ENCODE assay signal across 36 mouse cellular contexts in genomic region chr9:110914631-110915236, GRCm38 (mm10). TPM values are rescaled to one million over a fixed set of nuclear protein-coding genes. Genes with fewer than 3 reads are reported as not detected.
DNase-seq lines count a peak whose midpoint lies in the region; ATAC-seq and TF ChIP-seq lines count a peak whose summit lies in the region.
"Had no signal": no experiment of that assay in that cellular context is flagged by ENCODE, and none has a peak within 500 bp of the region (broad histone marks: within the 10 kb centered on the region; RNA-seq: fewer than 3 reads in every experiment).

No protein-coding gene starts in this region.

- no peak overlapping the region for H3K27ac ChIP-seq in heart, embryonic 14.5 days (replicated peaks in 1 of 2; ENCODE audit: control insufficient read depth in 1 of 2, insufficient read depth in 1 of 2, low read depth in 2 of 2, low read length in 2 of 2)
- H3K27ac ChIP-seq in heart, adult 2 months, result no peak overlapping the region
- H3K27ac ChIP-seq in thymus, adult 2 months (ENCODE audit: control insufficient read depth, insufficient read depth, low read length), result peak overlapping the region; percentile 84
- H3K27ac ChIP-seq in ES-E14 (ENCODE audit: insufficient read depth, low read depth, low read length, poor library complexity, severe bottlenecking), result no peak overlapping the region
- H3K27ac ChIP-seq: forebrain, embryonic 10.5 days; hindbrain, embryonic 13.5 days; left cerebral cortex, adult 2 months; limb, embryonic 15.5 days; liver, embryonic 14.5 days; neural tube, embryonic 15.5 days had no signal

- H3K4me2 ChIP-seq in heart, embryonic 14.5 days (ENCODE audit: low read length), result peak overlapping the region; percentile 25; the same call in 1 of the 2 replicates
- H3K4me2 ChIP-seq: hindbrain, embryonic 13.5 days; limb, embryonic 15.5 days; lung, embryonic 14.5 days; neural tube, embryonic 15.5 days had no signal

- intact Hi-C loops in heart, adult 2 months (cut with DNase I), result no loop called here
- intact Hi-C loops in left cerebral cortex, postnatal 14 days (cut with DNase I), result no loop called here

- no peak for TF ChIP-seq EP300 in heart, adult 2 months (IDR thresholded peaks at IDR 0.05; ENCODE audit: insufficient read depth, low read depth, low read length)

- WGBS in heart, embryonic 14.5 days, result 46% methylated on average over 21 of the region's 21 CpGs
- 60% methylated on average over 21 of the region's 21 CpGs for WGBS in heart, adult 2 months
- 86% methylated on average over 21 of the region's 21 CpGs for WGBS in thymus, adult 2 months

- no peak for TF ChIP-seq POLR2A in heart, adult 2 months (IDR thresholded peaks at IDR 0.05; ENCODE audit: insufficient read depth, low read depth, low read length)
- TF ChIP-seq POLR2A in thymus, adult 2 months (IDR thresholded peaks at IDR 0.05; ENCODE audit: control insufficient read depth, extremely low read depth, insufficient read depth, low read length, poor library complexity), result no peak

- H3K4me1 ChIP-seq in heart, embryonic 14.5 days (ENCODE audit: control insufficient read depth in 2 of 2, insufficient read depth in 2 of 2, low read length in 2 of 2), result no peaks in the 10 kb centered on the region; a peak in 1 of 4 replicates
- H3K4me1 ChIP-seq in heart, adult 2 months (ENCODE audit: control insufficient read depth, insufficient read depth, low read length), result no peaks in the 10 kb centered on the region
- H3K4me1 ChIP-seq in thymus, adult 2 months (replicated peaks; ENCODE audit: control insufficient read depth, insufficient read depth, low read length), result peaks cover 57% of the 10 kb centered on the region
- H3K4me1 ChIP-seq in ES-E14 (ENCODE audit: control insufficient read depth in 2 of 2, insufficient read depth in 2 of 2, low read length in 2 of 2, poor library complexity in 1 of 2), result peaks cover 3 to 6% of the 10 kb centered on the region in 2 experiments; a peak in 3 of 4 replicates
- H3K4me1 ChIP-seq: hindbrain, embryonic 13.5 days; limb, embryonic 15.5 days; neural tube, embryonic 15.5 days had no signal

- H3K27me3 ChIP-seq in heart, embryonic 14.5 days (ENCODE audit: control insufficient read depth, insufficient read depth, low read length), result no peaks in the 10 kb centered on the region
- H3K27me3 ChIP-seq in heart, adult 2 months (ENCODE audit: control insufficient read depth, insufficient read depth, low read length), result no peaks in the 10 kb centered on the region
- H3K27me3 ChIP-seq in thymus, adult 2 months (ENCODE audit: control insufficient read depth, insufficient read depth, low read length), result no peaks in the 10 kb centered on the region
- H3K27me3 ChIP-seq: CH12.LX; hindbrain, embryonic 13.5 days; limb, embryonic 15.5 days; neural tube, embryonic 15.5 days had no signal

- ATAC-seq in heart, embryonic 14.5 days (ENCODE audit: insufficient number of reproducible peaks, insufficient read depth, low FRiP score, low read depth), result no peak
- ATAC-seq: forebrain, embryonic 16.5 days; inflammation-experienced regulatory T-cells, adult 6 months had no signal

- no peak for TF ChIP-seq CTCF in heart, adult 2 months (IDR thresholded peaks at IDR 0.05)
- no peak for TF ChIP-seq CTCF in thymus, adult 2 months (IDR thresholded peaks at IDR 0.05; ENCODE audit: borderline replicate concordance, control insufficient read depth, extremely low read depth, insufficient read depth, low read length, poor library complexity)

- no peaks in the 10 kb centered on the region for H3K36me3 ChIP-seq in heart, embryonic 14.5 days (ENCODE audit: control insufficient read depth, insufficient read depth, low read length)
- no peaks in the 10 kb centered on the region for H3K36me3 ChIP-seq in heart, adult 2 months (ENCODE audit: control insufficient read depth, insufficient read depth, low read length)
- no peaks in the 10 kb centered on the region for H3K36me3 ChIP-seq in thymus, adult 2 months (ENCODE audit: control insufficient read depth, insufficient read depth, low read length)
- no peaks in the 10 kb centered on the region for H3K36me3 ChIP-seq in ES-E14 (ENCODE audit: control insufficient read depth, insufficient read depth, low read length, poor library complexity, severe bottlenecking)
- H3K36me3 ChIP-seq: forebrain, embryonic 10.5 days; hindbrain, embryonic 13.5 days; limb, embryonic 15.5 days; neural tube, embryonic 15.5 days had no signal

- no peak for DNase-seq in heart, adult 2 months
- peak; percentile 16 for DNase-seq in thymus, adult 2 months
- no peak for DNase-seq in thymus, postnatal 0 days (ENCODE audit: low spot score)
- no peak for DNase-seq in ES-E14 (ENCODE audit: low read depth, low spot score)
- no peak for DNase-seq in ovary, postnatal 10 days (ENCODE audit: low spot score)
- DNase-seq in left cerebral cortex, postnatal 14 days (ENCODE audit: low spot score in 2 of 2), result no peak
- DNase-seq: adrenal gland, postnatal 36 days; B cell, adult 2 months; cerebellum, adult 11 months; cerebellum, postnatal 10 days; gastrocnemius, postnatal 36 days; heart, postnatal 14 days; kidney, adult 18-20 months; kidney, postnatal 4 days; left cerebral cortex, postnatal 4 days; lung, embryonic 14.5 days; midbrain, embryonic 14.5 days had no signal

- H3K4me3 ChIP-seq in heart, embryonic 14.5 days (ENCODE audit: control insufficient read depth in 1 of 2, insufficient read depth in 1 of 2, low read depth in 1 of 2, low read length in 2 of 2), result no peak overlapping the region
- no peak overlapping the region for H3K4me3 ChIP-seq in heart, adult 2 months
- H3K4me3 ChIP-seq in thymus, adult 2 months (ENCODE audit: control insufficient read depth, insufficient read depth, low read length), result no peak overlapping the region
- H3K4me3 ChIP-seq in ES-E14 (ENCODE audit: insufficient read depth in 1 of 2, low read depth in 1 of 2, low read length in 2 of 2, poor library complexity in 1 of 2, severe bottlenecking in 1 of 2), result peak overlapping the region; percentile 41 to 51
- H3K4me3 ChIP-seq: forebrain, embryonic 10.5 days; hindbrain, embryonic 13.5 days; left cerebral cortex, adult 2 months; limb, embryonic 15.5 days; myocyte; neural tube, embryonic 15.5 days had no signal

- H3K9me3 ChIP-seq in heart, embryonic 14.5 days (ENCODE audit: control insufficient read depth, low read length), result no peaks in the 10 kb centered on the region
- H3K9me3 ChIP-seq in ES-E14 (ENCODE audit: control insufficient read depth, insufficient read depth, low read depth, low read length), result no peaks in the 10 kb centered on the region
- H3K9me3 ChIP-seq: forebrain, embryonic 10.5 days; hindbrain, embryonic 13.5 days; limb, embryonic 15.5 days; neural tube, embryonic 15.5 days had no signal

- no peak overlapping the region for H3K9ac ChIP-seq in heart, embryonic 14.5 days (ENCODE audit: low read length)
- no peak overlapping the region for H3K9ac ChIP-seq in heart, adult 2 months (ENCODE audit: low read depth, low read length)
- H3K9ac ChIP-seq in ES-E14 (ENCODE audit: insufficient read depth, low read depth, low read length, poor library complexity, severe bottlenecking), result peak overlapping the region; percentile 26; the same call in 1 of the 2 replicates
- H3K9ac ChIP-seq: hindbrain, embryonic 13.5 days; limb, embryonic 15.5 days; liver, embryonic 14.5 days; lung, embryonic 14.5 days; neural tube, embryonic 15.5 days had no signal

- in situ Hi-C loops in ES-E14 (cut with MboI; ENCODE audit: low sequenced_read_pairs in 2 of 2, unreplicated experiment in 2 of 2), result no loop called here

- no peaks in the 10 kb centered on the region for H3K79me2 ChIP-seq in heart, adult 2 months (replicated peaks; ENCODE audit: control insufficient read depth, insufficient read depth, low read length)

TF ChIP-seq in ES-E14, 5 proteins besides CTCF, POLR2A, EP300 and RAD21 (continues in another document):
- no peak for TF ChIP-seq HCFC1 (IDR thresholded peaks at IDR 0.05; ENCODE audit: borderline replicate concordance, insufficient read depth, low read length)

RNA-seq across cellular contexts. Expression of gene Fam240a, which starts 1.9 kb away (rescaled TPM):
- polyA plus RNA-seq in heart, embryonic 14.5 days (2014; fragmentation: Nextera tagmentation; extraction: Ambion mirVana), result not detected in 2 replicates
- not detected for total RNA-seq in heart, adult 2 months (2021)
- polyA plus RNA-seq in heart, adult 2 months (2012; rRNA removed), result not detected in 2 replicates
- polyA plus RNA-seq in thymus, adult 2 months (2012; rRNA removed), result 0.74 and 1.7 TPM in 2 replicates
- polyA plus RNA-seq in thymus, postnatal 0 days (2015; fragmentation: Nextera tagmentation; extraction: Ambion mirVana), result 0.67 and 0.82 TPM in 2 replicates
- total RNA-seq in ES-E14 (2012; rRNA removed), result 1.0 TPM in 1 of 2 replicates, not detected in the other
- not detected for total RNA-seq in left cerebral cortex, postnatal 14 days (2021)
- total RNA-seq: adrenal gland, adult 18-20 months; adrenal gland, postnatal 36 days; CH12.LX; heart, adult 8-10 months; heart, postnatal 14 days; layer of hippocampus, postnatal 10 days; left cerebral cortex, adult 2 months; left cerebral cortex, postnatal 4 days; megakaryocyte, adult 5-6 weeks had no signal
- polyA plus RNA-seq: embryonic facial prominence, embryonic 11.5 days; forebrain, embryonic 10.5 days; forebrain, embryonic 16.5 days; hindbrain, embryonic 13.5 days; inflammation-experienced regulatory T-cells, adult 6 months; kidney, embryonic 16.5 days; limb, embryonic 15.5 days; liver, embryonic 14.5 days; lung, embryonic 14.5 days; midbrain, embryonic 14.5 days; myocyte; neural tube, embryonic 15.5 days; small intestine, adult 2 months; stomach, embryonic 16.5 days had no signal

RNA-seq across cellular contexts. Expression of gene Tdgf1, which starts 31.2 kb away (rescaled TPM):
- polyA plus RNA-seq in heart, embryonic 14.5 days (2014; fragmentation: Nextera tagmentation; extraction: Ambion mirVana), result not detected in 2 replicates
- total RNA-seq in heart, adult 2 months (2021), result not detected
- not detected in 2 replicates for polyA plus RNA-seq in heart, adult 2 months (2012; rRNA removed)
- 0.47 and 0.66 TPM in 2 replicates for polyA plus RNA-seq in thymus, adult 2 months (2012; rRNA removed)
- 0.52 and 0.69 TPM in 2 replicates for polyA plus RNA-seq in thymus, postnatal 0 days (2015; fragmentation: Nextera tagmentation; extraction: Ambion mirVana)
- 904 and 1,760 TPM in 2 replicates for total RNA-seq in ES-E14 (2012; rRNA removed)
- total RNA-seq in left cerebral cortex, postnatal 14 days (2021), result under 1 TPM; 0.42 to 0.53 TPM
- total RNA-seq: adrenal gland, adult 18-20 months; adrenal gland, postnatal 36 days; CH12.LX; gastrocnemius, postnatal 36 days; heart, adult 8-10 months; layer of hippocampus, postnatal 10 days; megakaryocyte, adult 5-6 weeks had no signal
- polyA plus RNA-seq: embryonic facial prominence, embryonic 11.5 days; forebrain, embryonic 16.5 days; kidney, embryonic 16.5 days; liver, embryonic 14.5 days; lung, embryonic 14.5 days; midbrain, embryonic 14.5 days; myocyte; small intestine, adult 2 months; stomach, embryonic 16.5 days had no signal

RNA-seq across cellular contexts. Expression of gene Tmie, which starts 34.8 kb away (rescaled TPM):
- 0.16 and 0.20 TPM in 2 replicates for polyA plus RNA-seq in heart, embryonic 14.5 days (2014; fragmentation: Nextera tagmentation; extraction: Ambion mirVana)
- 1 to 10 TPM; 1.3 to 1.7 TPM for total RNA-seq in heart, adult 2 months (2021)
- polyA plus RNA-seq in heart, adult 2 months (2012; rRNA removed), result 1.00 and 1.1 TPM in 2 replicates
- polyA plus RNA-seq in thymus, adult 2 months (2012; rRNA removed), result 11.3 and 12.3 TPM in 2 replicates
- polyA plus RNA-seq in thymus, postnatal 0 days (2015; fragmentation: Nextera tagmentation; extraction: Ambion mirVana), result 6.2 and 7.1 TPM in 2 replicates
- total RNA-seq in ES-E14 (2012; rRNA removed), result 0.67 and 0.79 TPM in 2 replicates
- 1 to 10 TPM; 4.1 to 4.5 TPM for total RNA-seq in left cerebral cortex, postnatal 14 days (2021)
- total RNA-seq: CH12.LX; megakaryocyte, adult 5-6 weeks had no signal

RNA-seq across cellular contexts. Expression of gene Als2cl, which starts 35.1 kb away (rescaled TPM):
- 1.1 and 1.6 TPM in 2 replicates for polyA plus RNA-seq in heart, embryonic 14.5 days (2014; fragmentation: Nextera tagmentation; extraction: Ambion mirVana)
- 10 to 100 TPM; 13.7 to 14.2 TPM for total RNA-seq in heart, adult 2 months (2021)
- polyA plus RNA-seq in heart, adult 2 months (2012; rRNA removed), result 25.7 and 25.9 TPM in 2 replicates
- 142 and 145 TPM in 2 replicates for polyA plus RNA-seq in thymus, adult 2 months (2012; rRNA removed)
- polyA plus RNA-seq in thymus, postnatal 0 days (2015; fragmentation: Nextera tagmentation; extraction: Ambion mirVana), result 3.7 and 4.9 TPM in 2 replicates
- 13.0 and 35.0 TPM in 2 replicates for total RNA-seq in ES-E14 (2012; rRNA removed)
- total RNA-seq in left cerebral cortex, postnatal 14 days (2021), result 10 to 100 TPM in 1 of 2 experiments, 1 to 10 TPM in 1; 9.6 to 10.0 TPM

RNA-seq across cellular contexts. Expression of gene Lrrc2, which starts 36.6 kb away (rescaled TPM):
- polyA plus RNA-seq in heart, embryonic 14.5 days (2014; fragmentation: Nextera tagmentation; extraction: Ambion mirVana), result 5.0 and 5.4 TPM in 2 replicates
- total RNA-seq in heart, adult 2 months (2021), result 100 to 1,000 TPM; 223 to 289 TPM
- 57.3 and 69.4 TPM in 2 replicates for polyA plus RNA-seq in heart, adult 2 months (2012; rRNA removed)
- polyA plus RNA-seq in thymus, adult 2 months (2012; rRNA removed), result 0.03 and 1.1 TPM in 2 replicates
- 0.08 and 0.38 TPM in 2 replicates for polyA plus RNA-seq in thymus, postnatal 0 days (2015; fragmentation: Nextera tagmentation; extraction: Ambion mirVana)
- 20.2 and 20.8 TPM in 2 replicates for total RNA-seq in ES-E14 (2012; rRNA removed)
- total RNA-seq in left cerebral cortex, postnatal 14 days (2021), result 1 to 10 TPM; 1.9 to 2.0 TPM
- polyA plus RNA-seq: lung, embryonic 14.5 days; small intestine, adult 2 months had no signal

Comparison
In these comparisons a context has a peak if more than half of its experiments do, and no peak if none do; other contexts are left out.
1. H3K4me3 ChIP-seq: peak in ES-E14 (2 of 2); none in heart, embryonic 14.5 days (0 of 2), heart, adult 2 months (single experiment) and thymus, adult 2 months (single experiment).